Mouse (Mus musculus) large intestine, adult 2 months (tissue): ENCODE results near the gene Robo2. TPM values are rescaled to one million over a fixed set of nuclear protein-coding genes. Genes with fewer than 3 reads are reported as not detected.

ENCODE experiments used
- DNase-seq: peaks from one replicate; pipeline ENCODE4 v3.0.0-alpha.2; 2012; ENCODE audit warnings: low read depth, low spot score
- WGBS: fragments of 180-500 bp; shearing (Covaris S2); methylation state at CpG from one replicate; pipeline ENCODE4 v1.1.7; 2018; 5-methylcytosine and 5-hydroxymethylcytosine counted together
- polyA plus RNA-seq: library from polyadenylated mRNA; depleted of rRNA; stranded (reverse); fragments of >200 nt; gene quantifications from 2 replicates; pipeline ENCODE4 v1.2.3, GENCODE M21; 2012; rRNA removed

Gene Robo2
- 2.0 and 3.9 TPM in 2 replicates for polyA plus RNA-seq

DNA sequence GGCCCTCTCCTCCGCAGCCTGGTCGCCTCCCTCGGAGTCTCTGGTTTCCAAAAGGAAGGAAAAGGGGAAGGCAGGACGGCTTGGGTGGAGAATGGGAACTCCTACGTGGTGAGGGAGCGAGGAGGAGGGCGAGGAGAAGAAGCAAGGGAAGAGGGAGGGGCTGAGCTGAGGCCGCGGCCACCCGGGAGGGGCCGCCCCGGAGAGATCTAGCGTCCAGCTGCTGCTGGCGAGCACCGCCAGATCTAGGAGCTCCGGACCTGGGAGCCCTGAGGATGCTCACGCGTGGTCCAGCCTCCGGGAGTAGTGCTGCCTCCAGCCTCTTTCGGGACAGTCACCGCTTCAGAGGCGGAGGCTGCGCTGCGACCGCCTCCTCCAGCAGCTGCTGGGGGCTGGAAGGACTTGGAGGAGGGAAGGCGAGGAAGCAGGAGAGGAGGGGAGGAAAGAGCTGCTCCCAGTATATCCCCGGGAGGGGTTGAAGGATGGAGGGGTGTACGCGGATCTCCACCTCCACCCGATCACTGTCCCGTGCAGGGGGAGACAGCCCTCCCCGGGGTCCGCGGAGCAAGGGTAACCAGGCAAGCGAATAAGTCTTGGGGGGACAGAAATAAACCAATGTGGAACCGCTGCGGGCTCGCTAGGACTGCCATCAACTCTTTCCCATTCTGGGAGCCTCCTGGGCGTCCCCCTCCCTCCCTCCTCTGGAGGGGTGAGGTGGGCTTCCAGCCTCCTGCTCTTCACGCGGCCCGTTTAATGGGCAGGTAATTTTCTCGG is at the start of gene Robo2:
TSS of gene Robo2 (minus strand) at position 345 of the 771 bp plus-strand sequence.
- WGBS = 1% methylated on average over 43 of the region's 43 CpGs
- DNase-seq = no peak

DNA sequence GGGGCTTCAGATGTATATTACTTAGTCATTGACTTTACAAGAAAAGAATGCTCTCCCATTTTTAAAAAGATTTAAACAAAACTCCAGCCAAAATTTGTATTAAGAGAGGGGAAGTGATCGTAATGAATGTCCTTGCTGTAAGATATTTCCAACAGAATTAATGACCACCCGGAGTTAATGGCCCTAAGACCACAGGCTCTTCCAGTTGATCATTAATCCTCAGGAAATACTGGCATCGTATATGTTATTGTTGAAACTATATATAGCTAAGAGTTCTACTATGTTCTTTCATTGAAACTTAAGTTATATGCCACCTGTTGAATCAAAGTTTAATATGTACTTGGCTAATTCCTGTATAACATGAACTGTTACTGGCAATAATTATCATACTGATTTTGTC is 46.5 kb upstream of the Robo2 start:
- WGBS = 52% methylated on average over 3 of the region's 3 CpGs
- DNase-seq = no peak

DNA sequence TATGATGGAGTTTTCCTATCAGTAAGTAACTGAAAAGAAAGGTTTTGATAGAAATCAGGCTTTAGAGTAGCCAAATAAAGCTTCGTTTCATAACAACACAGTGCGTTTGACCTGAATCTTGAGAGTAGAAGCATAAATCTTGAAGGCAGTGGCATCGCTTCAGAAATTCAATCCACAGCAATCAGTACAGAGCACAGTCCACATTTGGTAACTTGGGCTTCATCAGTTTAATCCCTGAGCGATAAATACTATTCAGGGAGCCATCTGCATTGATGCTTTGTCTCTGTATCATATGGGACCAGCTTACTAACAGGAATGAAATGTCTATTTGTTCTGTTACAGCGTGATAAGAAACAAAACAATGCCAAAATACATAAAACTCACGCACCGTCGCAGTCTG is 46.1 kb upstream of the Robo2 start:
- WGBS = 73% methylated on average over 8 of the region's 8 CpGs
- no peak for DNase-seq

DNA sequence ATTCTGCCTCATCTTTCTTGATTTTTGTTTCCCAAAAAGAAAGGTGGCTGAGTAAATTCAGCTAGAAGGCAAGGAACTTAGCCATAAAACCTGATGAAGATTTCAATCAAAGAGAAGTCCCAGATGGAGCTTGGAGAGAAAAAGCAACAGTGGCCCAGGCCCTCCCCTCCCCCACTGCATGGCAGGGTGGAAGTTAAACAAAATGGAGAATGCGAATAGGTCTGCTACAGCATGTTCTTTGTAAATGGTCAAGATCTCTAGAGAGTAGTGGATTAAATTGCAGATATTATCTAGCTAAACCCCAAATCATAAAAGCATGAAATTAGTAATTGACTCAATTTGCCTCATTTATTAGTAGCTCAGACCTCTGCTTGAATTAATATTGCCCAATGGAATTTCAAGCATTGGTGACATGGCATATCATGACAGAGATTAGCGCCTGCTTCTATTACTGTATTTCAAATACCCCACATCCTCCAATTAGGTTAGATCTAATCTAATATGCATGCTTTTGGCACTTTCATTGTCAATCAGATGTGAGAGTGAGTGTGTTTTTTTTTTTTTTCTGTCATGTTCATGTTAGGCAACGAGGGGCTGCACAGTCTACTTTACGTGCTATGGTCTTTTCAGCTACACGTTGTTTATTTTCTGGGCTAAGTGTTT is 45.3 kb upstream of the Robo2 start:
- 82% methylated on average over 5 of the region's 5 CpGs for WGBS
- DNase-seq = no peak

DNA sequence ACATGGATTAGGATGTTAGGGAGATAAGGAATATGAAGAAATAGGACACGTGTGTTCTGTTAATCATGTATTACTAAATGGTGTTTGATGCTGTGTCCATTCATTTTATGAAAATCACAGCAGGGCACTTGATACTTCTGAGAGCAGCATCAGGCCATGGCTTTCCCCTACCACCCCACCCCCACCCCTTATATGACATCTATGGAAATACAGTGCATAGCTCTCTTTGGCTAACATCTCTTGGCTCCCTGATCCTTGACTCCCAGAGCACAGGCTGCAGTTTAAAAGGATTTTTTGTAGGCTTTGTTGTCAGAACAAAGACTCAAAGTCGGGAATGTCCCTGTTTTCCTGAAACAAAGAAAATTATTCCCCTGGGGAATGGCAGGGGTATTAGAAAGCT is 43.6 kb upstream of the Robo2 start:
- 54% methylated on average over 2 of the region's 2 CpGs for WGBS
- no peak for DNase-seq

DNA sequence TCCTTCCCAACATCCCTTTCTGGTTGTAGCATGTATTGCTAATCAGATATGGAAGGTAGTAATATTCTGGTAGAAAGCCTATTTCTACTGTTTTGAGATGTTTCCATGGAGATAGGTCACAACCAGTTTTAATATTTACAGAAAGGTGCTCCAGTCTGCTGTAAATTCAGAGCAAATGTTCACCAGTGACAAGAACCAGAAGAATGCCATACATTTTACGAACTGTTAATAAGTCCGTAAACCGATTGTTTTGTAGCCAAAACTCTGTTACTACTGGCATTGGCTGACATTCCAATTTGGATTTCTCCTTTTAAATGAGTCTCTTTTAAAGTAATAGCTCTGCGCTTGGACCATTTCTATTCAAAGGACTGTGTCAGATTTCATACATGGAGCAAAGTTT is 36.4 kb upstream of the Robo2 start:
- no peak for DNase-seq
- WGBS = 70% methylated on average over 4 of the region's 4 CpGs

DNA sequence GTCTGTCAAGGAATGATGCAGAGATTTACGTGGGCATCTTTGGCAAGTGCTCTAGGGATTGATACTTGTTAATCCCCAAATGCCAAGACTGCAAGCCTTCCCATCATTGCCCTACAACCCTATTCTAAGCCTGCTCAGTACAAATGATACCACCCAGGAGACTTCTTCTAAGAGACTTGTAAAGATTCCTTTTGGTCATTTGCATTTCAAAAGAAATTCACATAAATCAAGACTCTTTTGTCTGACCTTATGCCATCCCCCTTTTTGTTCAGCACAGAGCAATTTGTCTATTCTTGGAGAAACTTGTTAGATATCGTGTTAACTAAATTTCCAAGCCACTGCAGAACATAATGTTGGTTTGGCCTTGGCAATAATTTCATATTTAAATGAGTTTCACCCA is 15.4 kb upstream of the Robo2 start:
- WGBS = 54% methylated on average over 2 of the region's 2 CpGs
- DNase-seq = no peak

DNA sequence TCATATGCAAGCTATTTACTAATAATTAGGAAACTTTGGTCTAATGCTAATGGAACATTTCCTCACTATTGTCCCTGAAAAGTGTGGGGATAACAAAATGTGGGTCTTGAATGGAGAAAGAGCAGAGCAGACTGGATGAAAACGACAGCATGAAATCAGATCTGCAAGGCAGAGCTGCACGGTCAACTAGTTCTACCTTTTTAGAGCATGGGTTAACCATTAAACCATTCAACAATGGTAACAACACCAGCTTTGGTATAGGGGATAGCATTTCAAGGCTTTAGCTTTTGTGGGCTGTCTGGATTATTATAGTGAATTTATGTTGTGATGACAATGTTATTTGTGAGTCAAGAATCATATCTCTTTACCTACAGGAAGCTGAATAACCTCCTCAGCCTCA is 8.7 kb upstream of the Robo2 start:
- 43% methylated on average over 2 of the region's 2 CpGs for WGBS
- DNase-seq = no peak

DNA sequence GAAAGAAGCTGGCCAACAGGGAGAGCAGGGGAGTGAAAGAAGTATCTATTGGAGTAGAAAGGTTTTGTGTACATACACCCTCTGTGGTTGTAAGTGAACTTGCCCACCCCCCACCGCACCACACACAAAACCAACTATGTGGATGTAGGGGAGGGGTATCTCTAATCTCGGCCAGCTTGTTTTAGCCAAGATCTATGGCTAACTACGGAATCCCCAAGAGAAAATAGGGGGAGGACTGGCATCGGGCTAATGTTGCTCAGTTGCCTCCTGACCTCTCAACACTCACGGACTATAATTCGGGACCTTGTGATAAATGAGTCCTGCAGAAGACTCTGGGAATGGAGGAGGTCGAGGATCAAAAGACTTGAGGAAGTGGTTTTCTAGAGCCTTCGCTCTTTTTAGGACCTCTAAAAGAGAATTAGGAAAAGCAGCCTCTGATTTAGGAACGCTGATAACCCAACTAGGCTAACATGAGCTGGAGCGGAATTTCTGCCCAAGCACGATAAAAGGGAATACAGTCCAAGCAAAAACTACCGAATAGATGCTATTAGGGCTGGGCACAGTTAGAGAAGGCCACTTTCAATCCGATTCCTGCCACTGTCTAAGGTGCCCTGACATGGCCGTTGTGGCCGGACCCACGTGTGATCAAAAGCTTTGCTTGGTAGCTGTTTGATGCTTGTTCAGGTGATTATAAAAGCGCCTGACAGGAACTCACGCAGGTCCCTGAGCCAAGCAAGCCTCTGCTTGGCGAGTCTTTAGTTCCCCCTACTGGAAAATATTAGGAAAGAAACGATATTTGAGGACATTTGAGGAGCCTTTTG is 1.1 kb upstream of the Robo2 start:
- WGBS = 2% methylated on average over 20 of the region's 20 CpGs
- no peak for DNase-seq

DNA sequence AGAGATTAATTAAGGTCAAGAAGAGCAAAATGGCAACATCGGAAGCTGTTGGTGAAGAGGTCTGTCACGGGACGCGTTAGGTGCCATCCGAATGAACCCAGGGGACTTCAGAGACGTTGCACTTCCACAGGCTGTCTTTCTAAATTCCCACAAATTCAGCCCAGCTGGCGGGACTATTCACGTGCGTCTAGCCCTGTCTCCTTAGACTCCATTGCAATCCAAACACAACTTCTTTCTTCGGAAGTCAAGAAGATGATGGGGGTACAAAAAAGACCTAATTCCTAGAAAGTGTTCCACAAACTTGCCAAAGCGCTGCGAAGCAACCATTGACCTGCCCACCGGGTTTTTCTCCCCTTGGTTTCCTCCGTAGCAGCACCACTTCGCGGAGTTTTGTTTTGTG is 604 bp downstream of the Robo2 start:
- 4% methylated on average over 16 of the region's 16 CpGs for WGBS

DNA sequence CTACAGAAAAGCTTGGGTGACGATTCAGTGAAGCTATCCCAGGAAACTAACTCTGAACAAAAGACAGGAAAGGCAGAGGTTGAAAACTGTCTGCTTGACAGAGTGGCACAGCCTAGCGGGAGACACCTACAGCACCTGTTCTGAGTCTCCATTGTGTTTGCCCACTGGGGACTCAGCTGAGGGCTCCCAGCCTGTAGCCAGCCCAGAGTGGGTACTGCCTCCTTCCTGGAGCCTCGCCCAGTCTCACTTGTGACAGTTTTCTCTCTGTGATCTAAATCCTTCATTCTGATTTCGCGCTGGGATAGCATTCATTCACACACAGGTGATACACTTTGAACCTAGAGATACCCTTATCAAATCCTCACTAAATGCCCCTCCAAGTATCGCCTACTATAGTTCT is 1.5 kb downstream of the Robo2 start:
- WGBS = 28% methylated on average over 6 of the region's 6 CpGs

More for the DNA sequence above, 604 bp downstream of the Robo2 start:
- no peak for DNase-seq

DNA sequence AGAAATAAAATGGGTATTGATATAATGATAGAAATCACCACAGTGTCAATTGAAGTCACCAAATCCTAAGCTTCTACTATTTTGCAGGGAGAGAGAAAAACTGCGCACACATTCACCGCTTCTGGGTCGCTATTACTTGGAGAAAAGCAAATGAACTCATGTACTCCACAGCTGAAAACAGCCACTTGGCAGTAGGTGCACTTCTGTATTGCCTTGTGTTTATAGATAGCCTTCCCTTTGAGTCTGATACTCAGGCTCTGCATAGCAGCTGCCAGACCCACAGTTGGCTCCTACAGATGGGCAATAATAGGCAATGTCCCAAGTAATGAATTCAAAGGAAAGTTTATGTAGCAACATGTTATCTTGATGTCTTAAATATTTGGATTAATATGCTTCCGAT is 2.1 kb downstream of the Robo2 start:
- no peak for DNase-seq
- WGBS = 53% methylated on average over 4 of the region's 4 CpGs

More for the DNA sequence above, 1.5 kb downstream of the Robo2 start:
- no peak for DNase-seq

DNA sequence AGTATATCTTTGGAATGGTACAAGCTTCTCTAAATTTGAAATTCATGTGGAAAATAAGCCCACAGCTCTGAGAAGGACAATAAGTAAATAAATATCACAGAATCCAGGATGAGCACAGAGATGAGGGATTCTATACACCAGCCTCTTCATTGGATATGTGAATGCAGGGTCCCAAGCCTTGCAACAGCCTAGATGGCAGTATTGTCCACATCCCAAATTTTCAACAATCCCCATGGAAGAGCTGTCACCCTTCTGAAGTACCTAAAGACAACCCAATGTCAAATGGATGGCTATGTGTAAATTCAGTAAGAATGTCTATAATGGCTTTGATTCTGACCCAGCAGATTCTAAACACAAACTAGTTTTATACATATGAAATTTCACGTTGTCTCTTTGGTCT is 3.1 kb downstream of the Robo2 start:
- 38% methylated on average over 1 of the region's 1 CpGs for WGBS
- no peak for DNase-seq

DNA sequence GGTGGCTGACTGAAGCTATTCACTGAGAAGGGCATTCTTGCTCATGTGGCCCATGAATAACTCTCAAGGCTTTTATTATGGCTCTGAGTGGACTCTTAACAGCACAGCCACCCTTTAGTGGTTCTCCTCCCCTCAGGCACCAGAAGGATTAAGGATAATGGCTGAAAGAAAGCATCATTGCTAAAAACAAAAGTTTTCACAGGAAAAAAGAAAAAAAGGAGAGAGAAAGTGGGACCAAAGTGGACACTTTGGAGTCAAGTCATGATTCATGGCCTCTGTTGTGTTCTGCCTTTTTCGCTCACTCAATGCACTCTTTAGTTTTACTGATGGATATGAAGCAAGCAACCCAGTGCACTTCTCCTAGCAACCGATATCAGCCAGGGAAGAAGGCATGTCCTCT is 14.3 kb downstream of the Robo2 start:
- WGBS = 86% methylated on average over 2 of the region's 2 CpGs
- no peak for DNase-seq

DNA sequence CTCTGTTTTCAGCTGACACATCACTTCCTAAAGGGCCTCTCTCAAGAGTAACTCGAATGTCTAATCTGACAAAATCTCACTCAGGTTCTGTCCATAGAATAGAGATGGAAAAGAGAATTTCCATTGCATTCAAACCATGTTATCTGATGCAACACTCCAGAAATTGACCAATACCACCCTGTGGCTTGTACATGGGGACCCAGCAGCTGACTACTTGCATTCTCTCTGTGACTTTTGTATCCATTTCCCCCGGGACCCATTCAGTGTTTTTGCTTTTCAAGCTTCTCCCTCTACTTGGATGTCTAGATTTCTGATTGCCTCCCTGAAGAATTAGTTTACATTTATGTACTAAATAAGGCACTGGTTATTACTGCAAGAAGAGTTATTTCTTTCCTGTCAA is 15.9 kb downstream of the Robo2 start:
- no peak for DNase-seq
- WGBS = 82% methylated on average over 2 of the region's 2 CpGs

DNA sequence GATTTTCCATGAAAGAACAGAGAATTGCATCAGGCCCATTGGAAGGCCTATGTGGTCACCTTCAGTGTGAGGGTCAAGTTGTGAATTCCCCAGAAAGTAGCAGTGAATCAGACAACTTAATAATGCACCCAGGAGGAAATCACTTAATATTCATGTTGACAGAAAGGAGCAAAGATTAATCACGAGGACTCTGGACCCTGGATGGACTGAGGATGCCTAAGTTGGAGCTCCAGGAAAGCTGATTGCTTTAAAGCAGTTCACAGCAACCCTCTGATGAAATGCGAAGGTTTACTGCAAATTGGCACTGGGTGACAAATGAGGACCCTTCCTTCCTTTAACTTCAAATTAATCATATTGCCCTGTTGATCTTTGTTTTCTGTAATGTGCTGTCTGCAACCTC is 32.2 kb downstream of the Robo2 start:
- DNase-seq = no peak

DNA sequence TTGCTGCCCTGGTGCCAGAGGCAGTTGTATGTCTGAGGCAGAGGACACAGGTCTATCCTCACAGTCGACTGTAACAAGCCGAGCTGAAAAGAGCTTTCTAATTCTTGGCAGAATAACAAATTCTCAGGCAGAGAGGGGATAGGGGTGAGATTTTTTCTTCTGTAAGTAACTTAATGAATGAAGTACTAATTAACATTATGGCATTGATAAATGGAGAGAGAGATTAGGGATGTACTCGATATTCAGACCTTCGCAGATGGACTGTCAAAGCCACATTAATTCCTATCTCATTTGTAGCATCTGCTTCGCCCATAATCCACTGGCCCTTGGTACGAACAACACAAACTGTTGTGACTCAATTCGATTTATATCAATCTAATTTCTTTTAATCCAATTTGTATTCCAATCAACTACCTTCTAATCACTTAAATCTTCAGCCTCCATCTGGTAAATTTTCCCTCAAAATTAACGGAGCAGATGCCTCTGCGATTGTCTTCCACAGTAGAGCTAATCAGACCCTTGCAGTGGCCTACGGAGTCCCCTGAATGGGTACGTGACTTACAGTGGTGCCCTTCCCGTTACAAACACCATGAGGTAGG is 36.2 kb downstream of the Robo2 start:
- DNase-seq = no peak
- WGBS = 87% methylated on average over 12 of the region's 12 CpGs

More for the DNA sequence above, 32.2 kb downstream of the Robo2 start:
- 55% methylated on average over 2 of the region's 2 CpGs for WGBS

DNA sequence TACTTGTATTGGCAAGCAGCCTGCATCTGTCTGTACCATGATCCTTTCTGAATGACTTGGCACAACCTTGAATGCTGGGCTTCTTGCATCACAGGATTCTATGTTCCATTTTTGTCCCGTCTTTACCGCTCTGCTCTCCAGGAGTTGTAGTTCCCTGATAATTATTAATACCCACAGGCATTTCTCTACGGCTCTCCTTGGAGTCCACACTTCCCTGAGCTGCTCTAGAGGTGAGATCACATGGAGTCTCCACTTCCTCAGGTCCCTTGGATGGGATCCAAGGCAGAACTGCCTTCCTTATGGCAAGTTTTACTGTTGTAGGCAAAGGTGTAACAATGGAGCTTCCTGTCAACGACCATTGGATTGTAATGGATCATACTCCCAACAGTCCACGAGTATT is 37.1 kb downstream of the Robo2 start:
- no peak for DNase-seq
- WGBS = 54% methylated on average over 5 of the region's 5 CpGs

DNA sequence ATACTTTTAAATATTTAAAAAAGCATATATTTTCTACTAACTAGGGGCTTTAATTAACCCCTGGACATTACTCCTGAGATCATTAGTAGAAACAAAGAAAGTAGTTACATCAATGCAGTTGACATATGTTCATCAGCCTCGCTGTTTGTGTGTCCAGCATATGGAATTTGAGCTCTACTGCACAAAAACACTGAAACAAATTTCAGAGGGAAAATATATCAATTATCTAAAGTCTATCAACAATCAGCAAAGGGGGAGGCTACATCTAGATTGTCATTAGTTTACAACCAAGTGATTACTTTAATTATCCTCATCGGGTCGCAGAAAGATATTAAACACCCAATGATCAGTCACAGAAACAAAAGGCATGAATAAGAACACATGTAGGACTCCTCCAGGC is 38.2 kb downstream of the Robo2 start:
- DNase-seq = no peak
- 79% methylated on average over 3 of the region's 3 CpGs for WGBS

DNA sequence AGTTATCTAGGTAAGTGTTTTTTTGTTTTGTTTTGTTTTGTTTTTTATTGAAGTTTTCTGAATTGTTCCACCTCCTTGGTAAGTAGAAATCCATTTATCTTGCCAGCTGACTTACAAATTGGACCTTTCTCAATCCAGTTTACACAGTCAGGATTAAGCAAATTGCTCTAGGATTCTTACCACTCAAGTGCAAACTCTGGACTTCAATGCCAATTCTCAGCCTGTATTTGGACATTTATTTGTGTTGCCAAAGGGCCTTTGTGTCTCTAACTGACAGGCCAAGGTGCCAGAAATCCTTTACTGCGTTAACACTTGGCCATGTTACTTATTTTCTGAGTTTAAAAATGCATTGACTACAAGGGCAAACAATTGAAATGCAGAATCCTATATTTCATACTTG is 38.7 kb downstream of the Robo2 start:
- no peak for DNase-seq
- 61% methylated on average over 1 of the region's 1 CpGs for WGBS
